Mouse (Mus musculus) Patski (cell line): ENCODE data around the gene C1rl. TPM values are rescaled to one million over a fixed set of nuclear protein-coding genes. Genes with fewer than 3 reads are reported as not detected.
"Not testable (repeated sequence)": the region's sequence is repeated elsewhere in the genome, so short reads cannot be mapped to it uniquely, and the experiment has no call there.

Experiments
- ATAC-seq: fragments of 100-300 bp; one replicate; pipeline ENCODE4 v1.8.0; 2021
- CTCF ChIA-PET: fragments of 350-600 bp; sonication (Branson Sonifier 250); formaldehyde crosslinking; loops from one replicate; lab custom pipeline; 2022; ENCODE audit warnings: inconsistent platforms; lab: Charles Lee
- POLR2A ChIA-PET: fragments of 350-600 bp; sonication (Branson Sonifier 250); formaldehyde crosslinking; loops from one replicate; lab custom pipeline; 2022; ENCODE audit warnings: antibody characterized with exemption, inconsistent platforms; lab: Charles Lee
- DNase-seq: peaks from one replicate; pipeline ENCODE4 v3.0.0-alpha.2; 2011; ENCODE audit warnings: low read depth, low spot score
- H3K27me3 ChIP-seq: fragments of 371-371 bp; one replicate; pipeline ENCODE4 v1.5.1; 2021
- CTCF ChIP-seq: fragments of 100-300 bp; IDR thresholded peaks from one replicate; pipeline ENCODE4 v1.5.1; 2021
- in situ Hi-C: fragments of 300-500 bp; cut with MboI; formaldehyde crosslinking; loops from 3 replicates; pipeline ENCODE4 v1.11.1; 2018; ENCODE audit warnings: low pct_unique_long_range_greater_than_20kb, mixed read lengths
- polyA plus RNA-seq: library from polyadenylated mRNA; unstranded; gene quantifications from one replicate; pipeline ENCODE4 v1.2.3, GENCODE M21; 2021

C1rl gene
- polyA plus RNA-seq, 1 experiment from 2014 or later = 20.3 TPM

DNA sequence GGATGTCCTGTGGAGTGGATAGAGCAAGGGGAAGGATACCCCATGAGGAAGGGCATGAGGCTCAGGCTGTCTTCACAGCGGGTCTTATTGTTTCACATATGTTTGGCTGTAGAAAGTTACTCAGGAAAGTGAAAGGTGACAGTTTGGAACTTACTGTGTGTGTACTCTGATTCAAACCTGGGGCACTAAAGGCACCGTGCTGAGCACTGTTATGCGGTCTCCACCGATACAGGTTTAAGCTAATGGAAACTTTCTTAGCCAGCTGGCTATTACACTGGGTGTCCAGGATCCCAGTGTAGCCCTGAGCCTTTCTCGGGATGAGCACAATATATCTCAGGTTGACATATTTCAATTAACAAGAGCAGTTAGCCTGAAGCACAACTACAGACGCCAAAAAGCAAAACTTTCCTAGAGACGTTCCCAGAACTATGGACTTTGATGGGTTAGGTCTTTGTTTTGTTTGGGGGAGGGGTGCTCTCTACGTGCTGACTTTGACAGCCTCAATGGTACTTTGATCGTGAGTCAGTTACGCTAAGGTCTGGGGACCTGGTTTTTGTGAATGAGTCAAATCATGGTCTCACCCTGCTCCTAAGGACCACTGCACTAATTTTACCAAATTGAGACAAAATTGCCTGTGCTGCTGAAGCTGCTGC lies 7.1 kb downstream of the C1rl start:
- CTCF ChIA-PET = no interaction called here
- ATAC-seq (no peak), DNase-seq (no peak)
- POLR2A ChIA-PET = no interaction called here
- H3K27me3 ChIP-seq = no peaks in the 10 kb centered on the region
- no peak for TF ChIP-seq CTCF
- in situ Hi-C loops = loop anchor here (25.0 kb wide), 1 partner anchor 262 kb away; the partner anchor contains the start of genes Atn1, Eno2 and Gm45234

DNA sequence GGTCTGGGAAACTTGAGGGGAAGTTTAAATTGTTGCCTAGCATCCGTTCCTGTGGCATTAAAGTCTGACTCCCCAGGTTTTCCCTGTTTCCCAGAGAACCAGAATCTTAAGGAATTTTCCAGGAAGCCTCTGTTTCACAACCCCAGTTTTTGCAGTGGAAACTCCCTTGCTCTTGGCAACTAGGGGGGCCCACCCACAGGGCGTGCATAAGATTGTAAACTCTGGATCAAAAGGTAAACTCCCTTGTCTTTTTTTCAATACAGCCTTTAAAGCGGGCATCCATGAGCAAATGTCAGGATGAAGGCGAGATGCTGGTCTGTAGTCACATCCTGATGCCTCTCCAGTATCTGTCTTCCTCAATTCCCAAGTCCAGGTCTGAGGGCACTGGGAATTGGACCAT lies 8.6 kb downstream of the C1rl start:
- H3K27me3 ChIP-seq = no peaks in the 10 kb centered on the region
- CTCF ChIA-PET = no interaction called here
- no peak for TF ChIP-seq CTCF
- POLR2A ChIA-PET = no interaction called here
- DNase-seq (no peak), ATAC-seq (no peak)
- in situ Hi-C loops = no loop called here

DNA sequence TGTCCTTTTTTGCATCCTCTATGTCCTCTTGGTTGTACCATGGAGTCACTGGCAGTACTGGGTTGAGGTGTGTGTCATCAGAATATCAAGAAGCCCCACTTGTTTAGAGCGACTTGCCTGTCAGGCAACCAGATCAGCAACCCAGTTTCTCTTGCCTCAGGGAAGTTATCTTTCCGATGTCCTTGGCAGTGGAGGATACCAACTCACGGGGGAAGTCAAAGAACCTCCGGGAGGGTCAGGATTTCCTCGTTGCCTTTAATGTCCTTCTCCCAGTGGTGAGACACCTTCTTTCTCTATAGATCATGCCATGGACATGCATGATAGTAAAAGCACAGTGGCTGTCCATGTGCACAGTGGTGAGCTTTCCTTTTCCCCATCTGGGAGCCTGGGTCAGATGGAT lies 9.1 kb downstream of the C1rl start:
- H3K27me3 ChIP-seq = no peaks in the 10 kb centered on the region
- ChIA-PET POLR2A (no interaction called here), CTCF (interaction anchor here (1.4 kb wide), 1 partner anchor 10 kb away, joined by 3 read pairs; the partner anchor contains the start of gene C1ra)
- DNase-seq (no peak), ATAC-seq (no peak)
- in situ Hi-C loops = no loop called here
- TF ChIP-seq CTCF = no peak

DNA sequence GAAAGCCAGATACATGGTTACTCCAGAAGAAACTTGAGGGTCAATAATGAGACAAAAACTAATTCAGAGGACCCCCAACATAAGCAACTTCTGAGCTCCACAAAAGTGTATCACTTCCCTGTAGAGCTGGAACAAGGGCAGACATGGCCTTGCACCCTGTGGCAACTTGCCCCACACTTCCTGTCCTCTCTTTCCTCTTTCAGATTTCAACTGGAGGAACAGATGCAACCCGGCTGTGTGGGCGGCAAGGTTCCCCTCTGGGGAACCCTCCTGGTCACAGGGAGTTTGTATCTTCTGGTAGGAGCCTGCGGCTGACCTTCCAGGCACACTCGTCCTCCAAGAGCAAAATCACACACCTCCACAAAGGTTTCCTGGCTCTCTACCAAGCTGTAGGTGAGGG lies 12.1 kb downstream of the C1rl start:
- H3K27me3 ChIP-seq = no peaks in the 10 kb centered on the region
- in situ Hi-C loops = no loop called here
- ChIA-PET CTCF (no interaction called here), POLR2A (no interaction called here)
- DNase-seq (no peak), ATAC-seq (no peak)
- TF ChIP-seq CTCF = no peak

DNA sequence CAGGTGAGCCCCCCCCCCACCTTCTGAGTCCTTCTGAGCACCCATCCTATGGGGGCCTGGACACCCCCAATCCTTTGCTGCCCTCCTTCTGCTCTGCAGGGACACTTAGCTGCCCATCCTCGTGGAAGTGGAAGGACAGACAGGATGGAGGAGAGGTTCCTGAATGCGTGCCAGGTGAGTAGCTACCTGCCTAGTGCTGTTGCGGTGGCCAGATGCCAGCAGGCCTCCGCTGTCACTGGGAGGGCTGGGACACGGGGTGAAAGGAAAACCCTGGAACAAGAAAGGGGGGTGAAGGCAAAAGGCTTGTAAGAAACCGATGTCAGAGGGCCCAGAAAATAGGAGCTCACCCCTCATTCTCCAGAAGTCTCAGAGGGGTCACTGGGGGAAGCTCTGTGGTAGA lies 14.1 kb downstream of the C1rl start:
- POLR2A ChIA-PET = no interaction called here
- in situ Hi-C loops = no loop called here
- no peak for ATAC-seq
- no peak for TF ChIP-seq CTCF
- H3K27me3 ChIP-seq = no peaks in the 10 kb centered on the region
- DNase-seq = no peak
- CTCF ChIA-PET = no interaction called here

DNA sequence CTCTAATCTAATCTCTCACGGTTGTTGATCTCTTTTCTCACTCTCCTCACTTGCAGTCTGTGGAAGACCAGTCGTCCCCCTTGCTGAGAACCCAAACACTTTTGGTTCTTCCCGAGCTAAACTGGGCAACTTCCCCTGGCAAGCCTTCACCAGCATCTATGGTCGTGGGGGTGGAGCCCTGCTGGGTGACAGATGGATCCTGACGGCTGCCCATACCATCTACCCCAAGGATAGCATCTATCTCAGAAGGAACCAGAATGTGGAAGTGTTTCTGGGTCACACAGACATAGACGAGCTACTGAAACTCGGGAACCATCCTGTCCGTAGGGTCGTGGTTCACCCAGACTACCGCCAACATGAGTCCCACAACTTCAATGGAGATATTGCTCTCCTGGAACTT lies 15.4 kb downstream of the C1rl start:
- no peak for ATAC-seq
- in situ Hi-C loops = no loop called here
- H3K27me3 ChIP-seq = no peaks in the 10 kb centered on the region
- POLR2A ChIA-PET = no interaction called here
- no peak for DNase-seq
- CTCF ChIA-PET = interaction anchor here (1.5 kb wide), 1 partner anchor 15 kb away, joined by 4 read pairs; the partner anchor contains the start of gene C1rl
- no peak for TF ChIP-seq CTCF

DNA sequence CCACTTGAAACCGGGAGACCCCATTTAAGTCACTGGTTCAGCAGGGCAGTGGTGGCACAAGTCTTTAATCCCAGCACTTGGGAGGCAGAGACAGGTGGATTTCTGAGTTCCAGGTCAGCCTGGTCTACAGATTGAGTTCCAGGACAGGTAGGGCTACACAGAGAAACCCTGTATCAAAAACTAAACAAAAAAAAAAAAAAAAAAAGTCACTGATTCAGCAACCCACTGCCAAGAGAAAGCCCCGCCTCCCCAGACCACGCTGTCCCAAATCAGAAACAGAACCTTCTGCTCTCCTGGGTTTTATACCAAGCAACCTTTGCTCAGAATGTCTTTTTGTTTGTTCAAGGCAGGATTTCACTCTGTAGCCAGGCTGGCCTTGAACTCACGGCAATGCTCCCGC lies 16.3 kb downstream of the C1rl start:
- ATAC-seq, H3K27me3 ChIP-seq, in situ Hi-C loops, POLR2A ChIA-PET, DNase-seq: not testable (repeated sequence)
- CTCF ChIA-PET = interaction anchor here (1.5 kb wide), 1 partner anchor 16 kb away, joined by 4 read pairs; the partner anchor contains the start of gene C1rl

DNA sequence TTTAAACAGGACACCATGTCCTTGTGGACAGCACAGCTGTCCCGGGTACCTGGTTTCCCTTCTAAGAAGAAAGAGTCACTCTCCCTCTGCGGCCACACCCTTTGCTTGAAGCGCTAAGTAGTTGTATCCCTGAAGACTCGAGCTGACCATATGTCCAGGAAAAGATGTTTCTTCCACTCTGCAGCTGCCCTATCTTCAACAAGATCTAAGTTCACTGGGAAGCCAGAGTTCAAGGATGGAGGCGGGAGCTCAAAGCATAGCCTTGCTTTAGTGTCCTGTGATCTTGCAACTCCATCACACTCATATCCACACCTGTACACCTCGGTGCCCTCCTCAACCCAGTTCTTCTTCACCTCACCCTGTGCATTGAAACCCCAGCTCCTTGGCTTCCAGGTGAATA lies 19.0 kb downstream of the C1rl start:
- no peak for TF ChIP-seq CTCF

DNA sequence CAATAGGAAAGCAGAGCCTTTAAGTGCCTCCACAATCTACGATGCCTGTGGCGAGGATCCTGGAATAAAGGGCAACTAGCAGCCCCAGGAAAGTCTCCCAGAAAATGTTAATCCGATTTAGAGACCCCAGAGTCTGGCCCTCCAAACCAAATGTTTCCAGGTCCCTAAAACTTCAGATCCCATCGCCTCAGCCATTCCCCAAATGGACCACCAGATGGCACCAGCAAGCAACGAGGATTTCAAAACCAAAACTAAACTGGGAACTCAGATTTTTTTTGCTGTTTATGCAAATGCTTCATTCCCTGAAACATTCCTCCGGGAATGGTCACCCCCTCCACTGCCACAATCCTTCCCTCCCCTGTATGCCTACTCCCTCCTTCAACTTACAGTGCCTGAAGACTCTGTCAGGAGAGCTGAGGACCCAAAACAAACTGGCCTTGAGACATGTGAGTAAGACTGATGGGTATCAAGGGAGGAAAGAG lies 19.5 kb downstream of the C1rl start, which contains the start of gene C1ra:
Gene C1ra (plus strand): TSS at position 51 of the 482 bp plus-strand sequence.
- DNase-seq (peak; percentile 10), ATAC-seq (peak; percentile 56)
- peak; percentile 71 for TF ChIP-seq CTCF
- H3K27me3 ChIP-seq = no peaks in the 10 kb centered on the region
- ChIA-PET CTCF (interaction anchor here (0.5 to 1.4 kb wide), 6 partner anchors 9 to 132 kb away, joined by 3 to 4 read pairs (median 3); partner anchors contain the start of gene C1rl), POLR2A (interaction anchor here (0.8 kb wide), 1 partner anchor 57 kb away, joined by 3 read pairs; the partner anchor contains the start of gene C1rb)
- in situ Hi-C loops = no loop called here

More for the DNA sequence above, 19.0 kb downstream of the C1rl start:
- ChIA-PET CTCF (interaction anchor here (0.9 to 1.4 kb wide), 3 partner anchors 9 to 19 kb away, joined by 3 read pairs; partner anchors contain the start of gene C1rl), POLR2A (interaction anchor here (0.8 kb wide), 1 partner anchor 58 kb away, joined by 3 read pairs; the partner anchor contains the start of gene C1rb)
- DNase-seq (no peak), ATAC-seq (no peak)
- H3K27me3 ChIP-seq = no peaks in the 10 kb centered on the region
- in situ Hi-C loops = no loop called here

DNA sequence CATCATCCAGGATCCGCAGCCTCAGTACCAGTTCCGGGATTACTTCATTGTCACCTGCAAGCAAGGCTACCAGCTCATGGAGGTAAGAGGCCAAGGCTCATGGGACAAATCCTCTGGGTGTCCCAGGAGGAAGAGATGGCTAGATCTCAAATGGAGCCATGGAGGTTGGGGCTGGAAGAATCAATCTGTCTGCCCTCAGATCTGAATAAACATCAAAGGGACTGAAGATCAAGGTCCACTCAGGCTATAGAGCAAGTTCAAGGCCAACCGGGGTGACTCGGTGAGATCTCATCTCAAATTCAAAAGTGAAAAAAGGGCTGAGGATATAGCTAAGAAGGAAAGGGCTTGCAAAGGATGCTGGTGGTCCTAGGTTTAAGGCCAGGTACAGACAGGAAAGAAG lies 24.8 kb downstream of the C1rl start:
- H3K27me3 ChIP-seq, DNase-seq, in situ Hi-C loops, ATAC-seq, POLR2A ChIA-PET, CTCF ChIA-PET: not testable (repeated sequence)

DNA sequence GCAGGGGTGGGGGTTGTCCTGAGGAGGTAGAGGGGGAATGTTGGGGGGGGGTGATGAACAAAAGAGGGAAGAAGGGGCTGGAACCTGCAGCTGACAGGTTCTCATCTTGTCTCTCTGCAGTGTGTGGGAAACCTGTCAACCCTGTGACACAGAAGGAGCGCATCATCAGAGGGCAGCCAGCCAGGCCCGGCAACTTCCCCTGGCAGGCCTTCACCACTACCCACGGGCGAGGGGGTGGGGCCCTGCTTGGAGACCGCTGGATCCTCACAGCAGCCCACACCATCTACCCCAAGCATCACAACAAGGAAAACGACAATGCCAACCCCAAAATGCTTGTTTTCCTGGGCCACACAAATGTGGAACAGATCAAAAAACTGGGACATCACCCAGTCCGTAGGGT lies 29.2 kb downstream of the C1rl start:
- ATAC-seq = not testable (repeated sequence)

More for the DNA sequence above, 29.2 kb downstream of the C1rl start:
- in situ Hi-C loops, POLR2A ChIA-PET, CTCF ChIA-PET, H3K27me3 ChIP-seq, DNase-seq: not testable (repeated sequence)
